Mouse (Mus musculus) bone marrow macrophage, adult 2 months (primary cell): ENCODE results near the gene Kctd19.

Experiments used
- CTCF ChIP-seq: IDR thresholded peaks from 2 replicates; pipeline ENCODE4 v1.5.1; 2012; ENCODE audit warnings: low read depth, mild to moderate bottlenecking, low read length, moderate library complexity
- POLR2A ChIP-seq: IDR thresholded peaks from 2 replicates; pipeline ENCODE4 v1.6.1; 2012; ENCODE audit warnings: mild to moderate bottlenecking, low read depth, low read length, borderline replicate concordance

- TF ChIP-seq POLR2A (no peak), CTCF (no peak)
Observed at GRCm38 (mm10) chr8:105343791-105344574, 69.3 kb downstream of the Kctd19 start.
